Mouse (Mus musculus) lung, adult 2 months (tissue): Measurements from ENCODE around the gene Anapc15-ps.

Source experiments
- CTCF ChIP-seq: fragments of 200-500 bp; IDR thresholded peaks from 2 replicates; pipeline ENCODE4 v1.5.1; 2011; ENCODE audit warnings: mild to moderate bottlenecking, low read length, control low read depth; ENCODE audit not compliant: insufficient read depth
- POLR2A ChIP-seq: fragments of 200-500 bp; IDR thresholded peaks from 2 replicates; pipeline ENCODE4 v1.6.1; 2011; ENCODE audit warnings: low read depth, mild to moderate bottlenecking, control low read depth, low read length, borderline replicate concordance; ENCODE audit errors: extremely low read depth

- TF ChIP-seq CTCF (no peak), POLR2A (no peak)
Measured at GRCm38 (mm10) chr10:95660356-95660755, 12.9 kb downstream of the Anapc15-ps start.
